Mouse (Mus musculus) neural tube, postnatal 0 days (tissue): ENCODE measurements around the gene Zscan4-ps3. TPM values are rescaled to one million over a fixed set of nuclear protein-coding genes. Genes with fewer than 3 reads are reported as not detected.

Experiments
- polyA plus RNA-seq: library from polyadenylated mRNA; unstranded; fragments of >200 nt; fragmentation: Nextera tagmentation; extraction: Ambion mirVana; gene quantifications from 2 replicates; pipeline ENCODE4 v1.2.1, GENCODE M21; 2015

Gene Zscan4-ps3
- not detected in 2 replicates for polyA plus RNA-seq

GRCm38 (mm10) chr7:11609008-11609407 is at the start of gene Zscan4-ps3:
TSS of gene Zscan4-ps3 (plus strand) at chr7:11609308.

Other genes with a start within 250 kb of the Zscan4-ps3 start
- not detected in 2 replicates for gene Zscan4f, start 211.4 kb upstream of the Zscan4-ps3 start, polyA plus RNA-seq
- gene Zscan4-ps2, start 95.0 kb upstream of the Zscan4-ps3 start, polyA plus RNA-seq, result not detected in 2 replicates
- not detected in 2 replicates for gene Vmn1r72, start 70.8 kb downstream of the Zscan4-ps3 start, polyA plus RNA-seq
- not detected in 2 replicates for gene Vmn1r73, start 121.0 kb downstream of the Zscan4-ps3 start, polyA plus RNA-seq
- not detected in 2 replicates for gene Vmn1r74, start 224.7 kb downstream of the Zscan4-ps3 start, polyA plus RNA-seq